Mouse (Mus musculus) MN1 (cell line): ENCODE measurements around the gene Lyz2.
"Not testable (repeated sequence)": the region's sequence is repeated elsewhere in the genome, so short reads cannot be mapped to it uniquely, and the experiment has no call there.

ENCODE experiments used
- DNase-seq: peaks from one replicate; pipeline ENCODE4 v3.0.0-alpha.2; 2016; ENCODE audit warnings: low spot score

Lyz2 gene

GRCm38 (mm10) chr10:117282049-117282448 lies at the start of gene Lyz2:
Gene Lyz2, minus strand, starts transcription at chr10:117282321.
- no peak for DNase-seq

DNA sequence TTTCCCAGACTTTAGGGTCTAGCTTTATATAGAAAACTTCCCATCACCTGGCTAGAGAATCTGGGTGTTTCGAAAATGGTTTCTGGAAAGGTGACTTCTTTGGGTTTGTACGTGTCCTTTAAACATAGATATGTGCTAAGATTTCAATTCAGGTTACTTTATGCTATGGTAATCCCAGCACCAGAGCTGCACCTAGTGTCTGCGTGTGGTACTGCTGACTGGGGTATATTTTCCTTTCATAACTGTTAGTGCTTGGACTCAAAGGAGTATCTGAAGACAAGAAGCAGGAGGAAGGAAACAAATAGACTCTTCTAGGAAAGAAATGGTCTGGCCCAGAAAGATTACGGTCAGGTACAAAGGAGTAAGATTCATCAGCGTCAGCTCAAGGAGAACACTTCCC lies 48.4 kb upstream of the Lyz2 start:
- DNase-seq, result peak; percentile 36

- no peak for DNase-seq
These were observed 41.7 kb upstream of the Lyz2 start for GRCm38 (mm10) chr10:117323782-117324181.

- no peak for DNase-seq
These were observed 40.5 kb upstream of the Lyz2 start for GRCm38 (mm10) chr10:117322630-117323029.

- DNase-seq, result no peak
These were observed 38.5 kb upstream of the Lyz2 start for GRCm38 (mm10) chr10:117320571-117320981.

DNA sequence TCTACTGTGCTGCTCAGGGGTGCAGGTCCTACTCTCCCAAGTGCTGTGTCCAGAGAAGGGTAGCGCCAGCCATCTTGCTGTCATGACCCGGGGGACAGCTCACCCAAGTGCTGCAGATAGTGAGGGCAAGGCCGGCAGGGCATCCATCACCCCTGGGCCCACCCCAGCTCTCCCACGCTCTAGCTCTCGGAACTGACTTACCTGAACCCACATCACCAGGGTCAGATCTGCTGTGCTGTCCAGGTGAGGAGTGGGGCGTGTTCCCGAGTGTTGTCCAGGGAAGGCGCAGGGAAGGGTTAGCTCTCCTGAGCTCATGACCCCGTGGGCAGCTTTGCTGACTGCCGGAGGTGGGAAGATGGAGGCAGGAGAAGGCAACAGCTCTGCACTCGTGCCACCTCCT lies 34.3 kb upstream of the Lyz2 start:
- no peak for DNase-seq

DNA sequence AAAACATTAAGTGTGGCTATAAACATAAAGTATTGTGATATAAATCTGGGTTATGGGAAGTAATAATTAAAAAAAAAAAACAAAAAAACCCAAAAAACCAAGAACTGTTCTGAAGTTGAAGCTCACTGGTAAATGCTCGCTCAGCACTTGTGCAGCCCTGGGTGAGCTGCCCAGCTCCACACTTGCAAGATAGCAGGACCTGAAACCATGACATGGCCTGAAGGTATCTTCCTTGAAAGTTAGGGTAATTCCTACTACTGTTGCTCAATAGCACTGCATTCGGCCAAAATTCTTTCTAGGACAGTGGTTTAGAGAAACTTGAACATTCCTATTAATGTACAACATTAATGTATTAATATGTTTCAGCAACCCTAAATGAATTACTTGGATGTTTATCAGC lies 31.0 kb upstream of the Lyz2 start:
- no peak for DNase-seq

- no peak for DNase-seq
These were observed 30.0 kb upstream of the Lyz2 start for GRCm38 (mm10) chr10:117312168-117312567.

- DNase-seq, result no peak
These were observed 22.2 kb upstream of the Lyz2 start for GRCm38 (mm10) chr10:117304371-117304770.

DNA sequence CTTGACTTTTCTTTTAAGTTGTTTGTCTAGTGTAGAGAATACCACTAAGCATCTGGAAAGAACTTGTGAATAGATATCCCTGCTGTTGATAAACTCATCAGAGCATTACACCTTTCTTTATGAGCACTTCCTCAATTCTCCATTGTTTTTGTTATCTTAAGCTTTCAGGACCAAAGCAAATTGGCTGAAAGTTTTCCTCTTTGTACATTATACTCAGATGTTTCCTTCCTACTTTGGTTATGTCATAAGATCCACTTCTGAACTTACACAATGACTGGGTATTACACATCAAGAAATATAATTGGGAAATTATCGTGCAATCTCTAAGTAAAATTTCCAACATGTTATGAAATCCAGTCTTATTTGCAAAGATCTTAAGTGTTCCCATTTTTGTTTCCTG lies 19.6 kb upstream of the Lyz2 start:
- DNase-seq, result no peak

DNA sequence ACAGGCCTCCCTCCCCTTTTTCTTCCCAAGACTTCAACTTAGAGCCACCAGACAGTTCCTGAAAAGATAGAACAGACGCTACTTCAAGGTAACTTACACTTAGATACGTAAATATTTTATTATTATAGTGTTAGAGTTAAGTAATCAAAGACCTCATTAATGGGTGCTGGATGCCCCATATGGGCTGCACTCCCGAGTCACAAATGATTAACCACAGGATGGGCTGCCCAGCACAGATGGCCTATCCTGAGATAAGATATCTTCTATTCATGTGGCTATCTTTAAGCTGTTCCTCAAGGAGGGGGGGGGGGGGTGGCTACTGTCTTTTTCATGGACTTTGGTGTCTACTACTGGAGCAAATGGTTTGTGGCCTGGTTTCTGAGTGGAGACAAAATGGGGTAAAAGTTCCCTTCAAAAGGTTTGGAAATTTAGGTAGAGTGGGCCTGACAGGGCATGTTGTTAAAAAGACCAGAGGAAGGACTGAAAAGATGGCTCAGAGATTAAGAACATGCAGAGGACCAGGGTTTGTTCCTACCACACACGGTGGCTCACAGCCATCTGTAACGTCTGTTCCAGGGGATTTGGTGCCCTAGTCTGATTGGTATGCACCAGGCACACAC lies 17.9 kb upstream of the Lyz2 start:
- DNase-seq, result no peak

GRCm38 (mm10) chr10:117299106-117299505 lies 17.0 kb upstream of the Lyz2 start:
- DNase-seq, result no peak

DNA sequence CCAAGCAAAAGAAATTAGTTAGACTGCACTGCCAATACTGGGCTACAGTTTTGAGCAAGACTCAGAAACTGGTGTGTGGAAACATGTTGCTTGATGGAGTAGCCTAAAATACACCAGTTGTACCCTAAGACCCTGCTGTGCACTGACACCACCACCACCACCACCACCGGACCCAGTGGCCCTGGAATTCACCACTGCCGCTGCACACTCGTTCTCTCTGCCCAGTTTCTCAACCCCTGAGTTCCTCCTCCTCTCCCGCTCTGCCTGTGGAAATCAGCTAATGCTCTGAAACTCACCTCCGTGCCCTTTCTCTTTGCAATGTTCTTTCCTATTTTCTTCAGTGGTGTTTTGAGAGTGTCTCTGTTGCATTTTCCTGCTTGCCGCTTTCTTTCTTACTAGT lies 16.2 kb upstream of the Lyz2 start:
- DNase-seq, result no peak

GRCm38 (mm10) chr10:117292671-117293070 lies 10.6 kb upstream of the Lyz2 start, which contains the start of gene Lyz1:
Gene Lyz1, minus strand, starts transcription at chr10:117292868.
- no peak for DNase-seq

DNA sequence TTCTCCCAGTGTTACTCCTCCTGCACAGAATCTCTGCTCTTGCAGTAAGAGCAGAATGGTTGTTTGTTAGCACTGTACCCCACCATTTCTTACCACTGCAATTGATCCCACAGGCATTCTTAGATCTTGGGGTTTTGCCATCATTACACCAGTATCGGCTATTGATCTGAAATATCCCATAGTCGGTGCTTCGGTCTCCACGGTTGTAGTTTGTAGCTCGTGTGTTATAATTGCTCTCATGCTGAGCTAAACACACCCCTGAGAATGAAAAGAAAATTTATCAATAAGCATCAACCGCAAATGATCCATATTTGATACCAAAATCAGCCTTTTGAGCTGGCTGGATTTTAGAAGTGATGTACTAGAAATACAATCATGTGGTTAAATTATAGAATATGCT lies 8.8 kb upstream of the Lyz2 start:
- DNase-seq, result not testable (repeated sequence)

GRCm38 (mm10) chr10:117290046-117290870 lies 8.1 kb upstream of the Lyz2 start:
- no peak for DNase-seq

DNA sequence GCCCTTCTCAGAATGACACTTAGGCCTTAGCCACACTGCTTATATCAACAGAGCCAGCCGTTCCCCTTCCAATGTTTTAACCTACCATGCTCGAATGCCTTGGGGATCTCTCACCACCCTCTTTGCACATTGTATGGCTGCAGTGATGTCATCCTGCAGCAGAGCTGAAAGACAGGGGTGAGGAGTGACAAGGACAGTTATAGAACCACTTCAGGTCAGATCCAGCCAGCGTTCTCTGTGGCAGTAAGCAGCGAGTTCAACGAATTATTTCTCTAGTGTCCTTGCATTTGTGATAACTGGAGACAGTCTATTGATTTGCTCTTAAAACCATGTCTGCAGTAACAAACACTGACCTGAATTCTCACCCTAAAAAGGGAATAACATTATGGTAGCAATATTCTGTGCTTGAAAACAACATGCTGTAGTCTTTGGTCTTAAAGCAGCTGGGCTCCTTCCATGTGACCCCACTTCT lies 6.9 kb upstream of the Lyz2 start:
- not testable (repeated sequence) for DNase-seq

GRCm38 (mm10) chr10:117288197-117289033 lies 6.3 kb upstream of the Lyz2 start:
- DNase-seq, result no peak

DNA sequence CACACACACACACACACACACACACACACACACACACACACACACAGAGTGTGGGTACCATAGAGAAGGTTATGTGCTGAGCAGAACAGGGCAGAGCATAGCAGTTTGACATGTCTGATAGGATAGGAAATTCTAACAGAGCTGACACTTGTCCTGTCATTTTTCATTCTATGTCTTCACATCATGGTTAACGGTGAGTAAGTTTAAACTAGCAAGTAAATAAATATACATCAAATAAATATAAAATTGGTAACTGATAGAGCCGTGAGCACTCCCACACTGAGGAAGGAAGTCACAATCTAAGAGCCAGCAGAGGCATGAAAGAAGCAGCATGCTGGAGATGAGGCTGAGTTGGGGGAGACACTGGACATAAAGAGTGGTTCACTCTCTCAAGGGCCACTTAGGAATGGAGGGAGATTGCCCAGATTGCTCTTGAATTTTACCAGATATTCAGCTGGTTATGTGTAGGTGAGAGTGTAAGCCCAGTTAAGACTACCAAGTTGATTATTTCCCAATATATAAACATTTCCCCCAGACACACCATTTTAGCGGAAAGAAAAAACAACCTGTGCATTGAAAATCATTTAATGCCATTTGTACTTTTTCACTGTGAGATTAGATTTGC lies 5.2 kb upstream of the Lyz2 start:
- DNase-seq, result no peak

DNA sequence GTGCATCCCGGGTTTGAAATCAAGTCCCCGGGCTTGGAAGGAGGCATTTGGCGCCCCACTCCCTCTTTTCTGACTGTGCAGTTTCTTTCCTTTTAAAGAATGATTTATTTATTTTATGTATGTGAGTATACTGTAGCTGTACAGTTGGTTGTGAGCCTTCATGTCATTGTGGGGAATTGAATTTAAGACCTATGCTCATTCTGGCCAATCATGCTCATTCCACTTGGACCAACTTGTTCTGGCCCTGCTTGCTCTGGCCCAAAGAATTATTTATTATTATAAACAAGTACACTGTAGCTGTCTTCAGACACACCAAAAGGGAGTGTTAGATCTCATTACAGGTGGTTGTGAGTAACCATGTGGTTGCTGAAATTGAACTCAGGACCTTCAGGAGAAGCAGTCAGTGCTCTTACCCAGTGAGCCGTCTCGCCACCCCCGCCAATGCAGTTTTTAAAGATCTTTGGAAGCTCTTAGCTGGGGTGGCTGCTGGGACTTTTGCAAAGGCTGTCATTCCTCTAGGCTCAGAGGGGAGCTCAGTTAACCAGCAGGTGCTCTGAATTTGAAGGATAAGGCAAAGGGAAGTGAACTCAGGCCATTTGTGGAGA lies 4.3 kb upstream of the Lyz2 start:
- no peak for DNase-seq

GRCm38 (mm10) chr10:117285584-117285983 lies 3.5 kb upstream of the Lyz2 start:
- not testable (repeated sequence) for DNase-seq
